Mouse (Mus musculus): ENCODE measurements at regions not wholly inside any gene's neighbourhood (a gene's known extent, or its start where the extent isn't known, plus 50 kb on each side); places are given as distances from the start of the nearest gene placed in this dataset.

DNA sequence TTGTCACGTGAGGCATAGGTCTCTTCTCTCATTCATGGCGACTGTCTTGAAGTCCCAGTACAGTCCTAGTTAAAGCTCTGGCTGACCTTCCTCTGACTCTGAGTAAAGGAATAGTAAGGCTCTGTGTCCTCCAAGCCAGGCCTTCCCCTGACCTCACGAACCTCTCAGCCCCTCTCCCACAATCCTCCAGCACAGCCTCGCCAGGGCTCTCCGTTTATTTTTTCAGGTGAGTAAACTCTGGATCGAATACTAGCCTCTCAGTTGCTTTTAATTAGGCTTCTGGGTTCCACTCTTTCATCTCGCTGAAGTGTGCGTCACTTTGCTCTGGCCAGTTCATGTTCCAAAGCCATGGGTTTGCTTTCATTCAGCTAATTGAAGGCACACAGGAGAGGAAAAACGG, 133.8 kb downstream of the Mylk4 start:
- no peak for DNase-seq (ENCODE audit: extremely low spot score in 1 of 2, low spot score in 1 of 2)

GRCm38 (mm10) chr13:32643030-32643750, 140.6 kb downstream of the Mylk4 start:
- no peak for DNase-seq (ENCODE audit: extremely low spot score in 1 of 2, low spot score in 1 of 2)

GRCm38 (mm10) chr13:32640941-32641340, 142.8 kb downstream of the Mylk4 start:
- no peak for DNase-seq (ENCODE audit: extremely low spot score in 1 of 2, low spot score in 1 of 2)

- DNase-seq (ENCODE audit: extremely low spot score in 1 of 2, low spot score in 1 of 2), result no peak
These were observed 153.5 kb downstream of the Mylk4 start for GRCm38 (mm10) chr13:32630122-32630732.

DNA sequence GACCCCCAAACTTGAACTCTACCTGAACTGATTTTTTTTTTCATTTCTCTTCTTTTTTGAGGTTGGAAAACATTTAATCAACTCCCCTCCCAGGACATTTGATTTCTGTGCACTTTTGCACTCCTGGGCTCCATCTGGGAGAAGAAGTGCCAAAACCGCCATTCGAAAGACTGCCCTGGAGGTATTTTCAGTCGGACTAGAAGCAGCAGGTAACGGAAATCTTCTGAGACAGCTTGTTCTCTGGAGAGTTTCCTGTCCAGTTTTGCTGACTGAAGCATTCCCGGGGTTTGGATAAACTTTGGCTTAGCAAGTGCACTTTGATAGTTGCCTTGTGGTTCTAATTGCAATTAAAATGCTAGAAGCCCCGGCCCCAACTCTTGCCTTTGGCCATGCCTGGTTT, 169.8 kb downstream of the Mylk4 start:
- no peak for DNase-seq (ENCODE audit: extremely low spot score in 1 of 2, low spot score in 1 of 2)

GRCm38 (mm10) chr13:32611551-32612295, 172.0 kb downstream of the Mylk4 start:
- DNase-seq (ENCODE audit: extremely low spot score in 1 of 2, low spot score in 1 of 2), result no peak

DNA sequence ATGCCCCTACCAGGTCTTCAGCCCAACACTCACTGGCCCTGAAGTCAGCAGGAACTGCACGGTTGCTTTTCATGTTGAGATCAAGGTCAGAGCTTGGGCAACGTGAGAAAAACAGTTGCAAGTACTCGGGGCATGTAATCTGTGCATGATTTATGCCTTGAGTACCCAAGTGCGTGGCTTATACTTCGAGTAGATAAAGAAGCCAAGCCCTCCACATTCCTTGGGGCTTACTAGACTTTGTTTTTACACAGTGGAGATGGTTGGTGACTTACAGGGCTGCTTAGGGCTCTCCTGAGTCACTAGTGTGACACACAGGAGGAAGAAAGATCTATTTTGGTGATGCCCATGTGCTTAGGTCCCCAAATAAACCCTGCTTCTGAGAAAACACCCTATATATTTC, 172.8 kb downstream of the Mylk4 start:
- DNase-seq (ENCODE audit: extremely low spot score in 1 of 2, low spot score in 1 of 2), result no peak

DNA sequence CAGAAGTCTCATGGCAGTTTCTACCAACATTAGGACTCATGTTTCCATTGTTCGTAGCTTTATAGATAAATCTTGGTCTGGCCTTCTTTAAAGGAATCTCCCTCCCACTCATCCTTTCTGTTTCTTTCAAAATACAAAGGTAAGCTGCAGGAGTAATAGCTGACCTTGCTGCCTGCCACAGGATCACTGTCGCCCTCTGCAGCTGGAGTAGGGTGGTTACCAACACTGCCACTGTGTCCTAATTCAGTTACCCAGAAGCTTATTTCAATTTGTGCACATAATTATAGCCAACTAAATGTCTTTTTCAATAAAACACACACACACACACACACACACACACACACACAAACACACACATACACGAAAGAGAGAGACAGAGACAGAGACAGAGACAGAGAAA, 175.3 kb downstream of the Mylk4 start:
- DNase-seq (ENCODE audit: extremely low spot score in 1 of 2, low spot score in 1 of 2), result no peak

- DNase-seq (ENCODE audit: extremely low spot score in 1 of 2, low spot score in 1 of 2), result no peak
These were observed 179.7 kb downstream of the Mylk4 start for GRCm38 (mm10) chr13:32603925-32604590.

GRCm38 (mm10) chr13:32601315-32601714, 182.4 kb downstream of the Mylk4 start:
- DNase-seq (ENCODE audit: extremely low spot score in 1 of 2, low spot score in 1 of 2), result no peak

- no peak for DNase-seq (ENCODE audit: extremely low spot score in 1 of 2, low spot score in 1 of 2)
These were observed 190.1 kb downstream of the Mylk4 start for GRCm38 (mm10) chr13:32593611-32594010.

DNA sequence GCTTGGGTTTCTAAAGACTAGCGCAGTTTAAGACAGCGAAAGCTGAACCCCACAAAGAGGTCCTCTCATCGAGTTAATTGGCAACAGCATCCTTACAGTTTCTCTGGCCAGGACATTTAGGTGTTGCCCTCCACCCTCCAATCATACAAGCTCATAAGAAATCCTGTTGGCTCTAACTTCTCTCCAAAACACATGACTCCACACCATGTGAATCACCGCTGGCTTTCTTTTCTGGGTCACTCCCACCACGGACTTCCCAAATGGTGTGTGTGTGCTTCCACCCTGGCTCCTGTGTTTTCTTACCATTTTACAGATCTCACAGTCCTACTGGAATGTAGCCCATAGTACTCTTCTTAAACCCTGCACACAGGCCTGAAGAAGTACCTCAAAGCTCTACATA, 190.6 kb downstream of the Mylk4 start:
- DNase-seq (ENCODE audit: extremely low spot score in 1 of 2, low spot score in 1 of 2), result no peak

DNA sequence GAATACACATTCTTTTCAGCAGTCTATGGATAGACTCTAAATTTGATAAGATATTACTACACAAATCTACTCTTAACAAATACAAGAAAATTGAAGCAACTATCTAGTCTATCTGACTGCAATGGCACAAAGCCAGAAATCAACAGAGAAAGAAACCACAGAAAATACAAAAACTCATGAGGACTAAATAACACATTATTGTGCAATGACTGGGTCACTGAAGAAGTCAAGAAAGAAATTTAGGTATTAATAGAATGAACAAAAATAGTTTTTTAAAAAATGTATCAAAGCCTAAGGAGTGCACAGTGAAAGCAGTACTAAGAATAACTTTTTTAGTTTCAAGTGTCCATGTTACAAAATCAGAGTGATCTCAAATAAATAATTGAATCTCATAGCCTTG, 202.2 kb downstream of the Mylk4 start:
- DNase-seq (ENCODE audit: extremely low spot score in 1 of 2, low spot score in 1 of 2), result no peak

DNA sequence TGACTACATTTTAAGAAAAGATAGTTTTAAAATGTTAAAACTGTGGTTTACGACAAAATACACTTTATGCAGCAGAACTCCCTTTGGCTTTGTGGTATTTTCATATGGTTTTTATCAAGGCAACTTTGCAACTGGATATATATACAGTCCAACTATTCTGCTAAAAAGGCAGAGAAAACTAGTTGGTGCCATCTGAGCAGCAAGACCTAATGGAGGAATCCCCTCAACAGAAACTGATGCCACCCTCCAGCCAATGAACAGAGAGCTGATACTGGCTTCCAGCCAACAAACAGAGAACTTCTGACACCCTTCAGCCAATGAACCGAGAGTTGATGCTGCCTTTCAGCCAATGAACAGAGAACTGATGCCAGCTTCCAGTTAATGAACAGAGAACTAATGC, 215.9 kb downstream of the Mylk4 start:
- DNase-seq (ENCODE audit: extremely low spot score in 1 of 2, low spot score in 1 of 2), result no peak

DNA sequence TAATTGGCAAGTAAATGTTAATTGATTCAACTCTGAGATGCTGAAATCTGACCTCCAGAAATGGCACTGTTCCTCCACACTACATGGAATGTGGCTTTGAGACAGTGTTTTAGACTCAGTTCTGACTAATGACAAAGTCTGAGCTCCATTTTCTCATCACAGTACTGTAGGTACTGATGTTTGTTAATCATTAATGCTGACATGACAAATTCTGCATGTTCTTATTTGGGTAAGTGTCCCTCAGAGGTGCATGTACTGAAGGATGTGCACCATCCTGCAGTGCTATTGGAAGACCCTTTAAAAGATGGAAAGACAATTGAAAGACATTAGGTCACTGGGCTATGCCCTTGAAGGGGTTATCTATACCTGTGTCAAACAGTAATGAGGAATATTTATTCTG, 222.1 kb upstream of the Gmds start:
- DNase-seq (ENCODE audit: extremely low spot score in 1 of 2, low spot score in 1 of 2), result no peak

DNA sequence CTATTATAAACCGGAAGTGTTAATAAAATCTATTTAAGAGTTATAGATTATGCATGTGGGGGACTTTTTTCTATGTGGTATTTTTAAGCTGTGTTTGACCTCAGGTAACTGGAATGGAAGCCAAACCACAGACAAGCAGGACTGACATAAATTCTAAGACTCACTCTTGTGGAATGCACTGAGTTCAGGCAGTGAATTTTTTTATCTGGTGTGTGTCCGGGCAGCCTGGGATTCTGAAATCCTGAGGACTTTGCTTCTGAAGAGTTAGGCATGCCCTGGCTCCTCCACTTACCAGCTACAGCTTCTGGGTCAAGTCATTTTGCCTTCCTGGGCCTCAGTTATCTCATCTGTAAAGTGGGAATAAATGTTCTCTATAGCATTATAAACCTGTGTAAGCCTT, 217.9 kb upstream of the Gmds start:
- DNase-seq (ENCODE audit: extremely low spot score in 1 of 2, low spot score in 1 of 2), result no peak

DNA sequence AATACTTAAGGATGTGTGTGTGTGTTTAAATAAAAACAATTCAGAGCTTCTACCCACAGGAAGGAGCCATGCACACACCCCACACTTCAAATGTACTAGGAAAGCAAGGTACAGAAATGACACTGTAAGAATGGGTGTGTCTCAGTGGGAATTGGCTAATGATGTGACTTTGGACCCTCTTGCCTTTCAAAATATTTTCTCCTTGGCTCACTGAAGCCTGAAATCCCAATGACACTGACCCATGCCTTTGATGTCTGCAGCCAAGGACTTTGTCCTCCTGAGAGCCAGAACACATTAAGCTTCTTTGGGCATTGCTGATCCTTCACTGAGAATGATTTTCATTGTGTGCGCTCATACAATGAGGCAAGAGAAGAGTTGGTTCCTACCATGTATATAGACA, 216.5 kb upstream of the Gmds start:
- DNase-seq (ENCODE audit: extremely low spot score in 1 of 2, low spot score in 1 of 2), result no peak

- DNase-seq (ENCODE audit: extremely low spot score in 1 of 2, low spot score in 1 of 2), result no peak
These were observed 216.1 kb upstream of the Gmds start for GRCm38 (mm10) chr13:32554601-32555000.

DNA sequence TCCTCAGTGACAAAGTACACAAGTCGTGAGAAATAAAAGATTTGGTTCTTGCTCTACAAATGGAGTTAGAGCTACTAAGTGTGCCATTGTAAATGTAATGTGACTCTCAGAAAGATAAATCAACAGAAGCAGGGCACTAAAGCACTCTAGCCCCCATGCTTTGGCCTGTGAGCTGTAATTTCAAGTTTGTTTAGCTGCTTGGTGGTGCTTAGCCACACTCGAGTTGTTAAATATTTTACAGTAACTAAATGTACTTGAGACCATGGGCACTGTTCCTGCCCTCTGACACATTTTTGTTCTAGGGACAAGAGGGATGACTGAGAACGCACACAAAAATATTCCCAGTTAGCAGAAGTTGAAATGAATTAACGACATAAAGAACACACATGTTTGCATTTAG, 214.6 kb upstream of the Gmds start:
- no peak for DNase-seq (ENCODE audit: extremely low spot score in 1 of 2, low spot score in 1 of 2)

DNA sequence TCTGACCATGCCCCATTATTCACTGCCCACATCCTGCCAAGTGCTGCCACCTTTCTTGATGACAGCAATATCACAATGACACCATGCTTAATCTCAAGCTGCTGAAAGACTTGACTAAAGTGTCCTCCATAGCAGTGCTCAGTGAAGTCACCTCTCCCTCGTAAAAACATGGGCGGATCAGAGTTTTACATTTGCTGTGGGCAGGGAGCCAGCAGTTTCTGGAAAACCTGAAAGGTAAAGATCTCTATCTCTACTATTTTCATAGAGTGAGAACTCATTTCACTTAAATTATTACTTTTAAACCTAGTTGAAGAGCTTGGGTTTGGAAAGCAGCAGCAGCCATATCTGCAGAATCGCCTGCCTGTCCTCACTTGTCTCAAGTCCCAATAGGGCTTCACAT, 211.6 kb upstream of the Gmds start:
- DNase-seq (ENCODE audit: extremely low spot score in 1 of 2, low spot score in 1 of 2), result no peak

- DNase-seq (ENCODE audit: extremely low spot score in 1 of 2, low spot score in 1 of 2), result no peak
These were observed 208.6 kb upstream of the Gmds start for GRCm38 (mm10) chr13:32547126-32547525.

All from layer of hippocampus, postnatal 25 days (tissue).